ENCODE assay signal across 14 mouse cellular contexts in genomic region chr1:76489681-76490492, GRCm38 (mm10).
DNase-seq lines count a peak whose midpoint lies in the region; ATAC-seq and TF ChIP-seq lines count a peak whose summit lies in the region.
"Had no signal": no experiment of that assay in that cellular context is flagged by ENCODE, and none has a peak within 500 bp of the region (broad histone marks: within the 10 kb centered on the region; RNA-seq: fewer than 3 reads in every experiment).

No protein-coding gene starts in this region.

- H3K4me2 ChIP-seq in hindbrain, embryonic 12.5 days (replicated peaks), result no peak overlapping the region; the same call in 1 of the 2 replicates
- no peak overlapping the region for H3K4me2 ChIP-seq in forebrain, postnatal 0 days (ENCODE audit: low read depth)
- no peak overlapping the region for H3K4me2 ChIP-seq in midbrain, embryonic 11.5 days
- H3K4me2 ChIP-seq: liver, embryonic 15.5 days had no signal

- 41% methylated on average over 12 of the region's 12 CpGs for WGBS in hindbrain, embryonic 12.5 days
- 67% methylated on average over 12 of the region's 12 CpGs for WGBS in hindbrain, embryonic 10.5 days
- 57% methylated on average over 12 of the region's 12 CpGs for WGBS in embryonic facial prominence, embryonic 10.5 days
- WGBS in forebrain, postnatal 0 days, result 8% methylated on average over 12 of the region's 12 CpGs
- 45% methylated on average over 12 of the region's 12 CpGs for WGBS in midbrain, embryonic 11.5 days

- no peaks in the 10 kb centered on the region for H3K36me3 ChIP-seq in hindbrain, embryonic 12.5 days
- H3K36me3 ChIP-seq in hindbrain, embryonic 10.5 days, result no peaks in the 10 kb centered on the region
- no peaks in the 10 kb centered on the region for H3K36me3 ChIP-seq in embryonic facial prominence, embryonic 10.5 days (replicated peaks)
- H3K36me3 ChIP-seq in forebrain, postnatal 0 days (ENCODE audit: insufficient read depth), result no peaks in the 10 kb centered on the region
- no peaks in the 10 kb centered on the region for H3K36me3 ChIP-seq in midbrain, embryonic 11.5 days (ENCODE audit: control insufficient read depth, insufficient read depth, low read length)
- H3K36me3 ChIP-seq: embryonic facial prominence, embryonic 13.5 days; liver, embryonic 15.5 days had no signal

- no peak for DNase-seq in hindbrain, embryonic 10.5 days (ENCODE audit: low spot score)
- peak; percentile 13 for DNase-seq in embryonic facial prominence, embryonic 10.5 days (ENCODE audit: low spot score)
- DNase-seq in forebrain, postnatal 0 days, result peak; percentile 50
- DNase-seq in midbrain, embryonic 11.5 days (ENCODE audit: low spot score, missing footprints), result peak; percentile 91
- no peak for DNase-seq in urinary bladder, adult 2 months (ENCODE audit: low spot score)
- no peak for DNase-seq in adrenal gland, adult 18-20 months (ENCODE audit: low spot score in 2 of 2)
- DNase-seq: gastrocnemius, postnatal 36 days; spleen, adult 18-20 months; thymus, adult 2 months had no signal

- peak overlapping the region; percentile 35 for H3K27ac ChIP-seq in hindbrain, embryonic 12.5 days
- H3K27ac ChIP-seq in hindbrain, embryonic 10.5 days, result no peak overlapping the region; the same call in 1 of the 2 replicates
- peak overlapping the region; percentile 27; the same call in 1 of the 2 replicates for H3K27ac ChIP-seq in embryonic facial prominence, embryonic 10.5 days (replicated peaks)
- H3K27ac ChIP-seq in forebrain, postnatal 0 days (ENCODE audit: low read depth, low read length), result peak overlapping the region; percentile 42
- no peak overlapping the region; the same call in 1 of the 2 replicates for H3K27ac ChIP-seq in midbrain, embryonic 11.5 days (ENCODE audit: low read depth, low read length)
- H3K27ac ChIP-seq: embryonic facial prominence, embryonic 13.5 days; kidney, postnatal 0 days; liver, embryonic 15.5 days had no signal

- peak; percentile 57; the same call in 1 of the 2 replicates for ATAC-seq in hindbrain, embryonic 12.5 days (ENCODE audit: low FRiP score)
- ATAC-seq in forebrain, postnatal 0 days, result peak; percentile 47
- peak; percentile 63 for ATAC-seq in midbrain, embryonic 11.5 days (ENCODE audit: low FRiP score)
- no peak for ATAC-seq in granulocyte monocyte progenitor cell, adult 5-6 weeks (replicated peaks; ENCODE audit: poor library complexity, severe bottlenecking)

- H3K9me3 ChIP-seq in hindbrain, embryonic 12.5 days (replicated peaks), result no peaks in the 10 kb centered on the region
- no peaks in the 10 kb centered on the region for H3K9me3 ChIP-seq in hindbrain, embryonic 10.5 days
- H3K9me3 ChIP-seq in embryonic facial prominence, embryonic 10.5 days, result no peaks in the 10 kb centered on the region
- no peaks in the 10 kb centered on the region for H3K9me3 ChIP-seq in forebrain, postnatal 0 days (ENCODE audit: low read length)
- no peaks in the 10 kb centered on the region for H3K9me3 ChIP-seq in midbrain, embryonic 11.5 days (ENCODE audit: control insufficient read depth, low read length)
- H3K9me3 ChIP-seq: embryonic facial prominence, embryonic 13.5 days; liver, embryonic 15.5 days had no signal

- TF ChIP-seq CTCF in forebrain, postnatal 0 days (IDR thresholded peaks at IDR 0.05; ENCODE audit: low read depth), result no peak

- H3K4me1 ChIP-seq in hindbrain, embryonic 12.5 days, result peaks cover 18% of the 10 kb centered on the region
- peaks cover 24% of the 10 kb centered on the region for H3K4me1 ChIP-seq in hindbrain, embryonic 10.5 days (replicated peaks)
- H3K4me1 ChIP-seq in embryonic facial prominence, embryonic 10.5 days, result peaks cover 28% of the 10 kb centered on the region
- H3K4me1 ChIP-seq in forebrain, postnatal 0 days (ENCODE audit: insufficient read depth), result peaks cover 18% of the 10 kb centered on the region
- peaks cover 18% of the 10 kb centered on the region for H3K4me1 ChIP-seq in midbrain, embryonic 11.5 days (ENCODE audit: control insufficient read depth, insufficient read depth, low read length)
- H3K4me1 ChIP-seq: liver, embryonic 15.5 days had no signal

- H3K4me3 ChIP-seq in hindbrain, embryonic 12.5 days, result no peak overlapping the region
- H3K4me3 ChIP-seq in hindbrain, embryonic 10.5 days, result no peak overlapping the region
- no peak overlapping the region for H3K4me3 ChIP-seq in embryonic facial prominence, embryonic 10.5 days
- H3K4me3 ChIP-seq in forebrain, postnatal 0 days (ENCODE audit: low read depth, low read length), result no peak overlapping the region
- H3K4me3 ChIP-seq in midbrain, embryonic 11.5 days (ENCODE audit: low read depth, low read length), result no peak overlapping the region
- H3K4me3 ChIP-seq: embryonic facial prominence, embryonic 13.5 days; liver, embryonic 15.5 days had no signal

- H3K27me3 ChIP-seq in hindbrain, embryonic 12.5 days, result no peaks in the 10 kb centered on the region
- H3K27me3 ChIP-seq in hindbrain, embryonic 10.5 days (ENCODE audit: insufficient read depth, poor library complexity, severe bottlenecking), result no peaks in the 10 kb centered on the region
- no peaks in the 10 kb centered on the region for H3K27me3 ChIP-seq in embryonic facial prominence, embryonic 10.5 days (replicated peaks; ENCODE audit: low read depth, poor library complexity, severe bottlenecking)
- H3K27me3 ChIP-seq in forebrain, postnatal 0 days (ENCODE audit: insufficient read depth, low read length), result no peaks in the 10 kb centered on the region
- H3K27me3 ChIP-seq in midbrain, embryonic 11.5 days (ENCODE audit: control insufficient read depth, insufficient read depth, low read length), result no peaks in the 10 kb centered on the region
- H3K27me3 ChIP-seq: embryonic facial prominence, embryonic 13.5 days; liver, embryonic 15.5 days had no signal

- H3K9ac ChIP-seq in hindbrain, embryonic 12.5 days, result no peak overlapping the region
- no peak overlapping the region for H3K9ac ChIP-seq in forebrain, postnatal 0 days
- no peak overlapping the region for H3K9ac ChIP-seq in midbrain, embryonic 11.5 days (ENCODE audit: low read length)
- H3K9ac ChIP-seq: embryonic facial prominence, embryonic 13.5 days; liver, embryonic 15.5 days had no signal

Comparison
In these comparisons a context has a peak if more than half of its experiments do, and no peak if none do; other contexts are left out.
1. H3K27ac ChIP-seq: peak in hindbrain, embryonic 12.5 days (single experiment), embryonic facial prominence, embryonic 10.5 days (single experiment) and forebrain, postnatal 0 days (single experiment); none in hindbrain, embryonic 10.5 days (single experiment) and midbrain, embryonic 11.5 days (single experiment).
2. DNase-seq: peak in embryonic facial prominence, embryonic 10.5 days (single experiment), forebrain, postnatal 0 days (single experiment) and midbrain, embryonic 11.5 days (single experiment); none in hindbrain, embryonic 10.5 days (single experiment), urinary bladder, adult 2 months (single experiment) and adrenal gland, adult 18-20 months (0 of 2).